Mouse (Mus musculus): ENCODE measurements around the gene Plscr2.

DNA sequence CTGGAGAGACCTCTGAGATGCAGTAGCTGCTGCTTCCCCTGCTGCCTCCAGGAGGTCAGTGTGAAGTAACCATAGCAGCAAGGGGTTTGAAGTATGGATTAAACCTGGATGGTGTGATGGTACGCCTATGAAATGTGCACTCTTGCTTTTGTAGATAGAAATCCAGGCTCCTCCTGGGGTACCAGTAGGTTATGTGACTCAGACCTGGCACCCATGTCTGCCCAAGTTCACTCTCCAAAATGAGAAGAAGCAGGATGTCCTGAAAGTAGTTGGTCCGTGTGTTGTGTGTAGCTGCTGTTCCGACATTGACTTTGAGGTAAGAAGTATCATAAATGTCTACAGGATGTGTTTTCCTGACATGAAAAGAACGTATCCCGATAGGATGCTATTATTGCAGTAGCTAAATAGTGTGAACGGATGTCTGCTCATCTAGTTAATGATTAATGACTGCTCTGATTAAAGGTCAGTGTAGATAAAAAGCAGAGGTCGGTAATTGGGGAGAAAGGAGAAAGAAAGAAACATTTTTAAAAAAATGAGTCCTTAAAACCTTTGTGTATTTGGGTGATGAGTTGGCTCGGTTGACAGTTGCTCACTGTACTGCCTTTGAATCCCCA lies 8.7 kb upstream of the Plscr2 start:
- TF ChIP-seq CTCF (IDR thresholded peaks at IDR 0.05; ENCODE audit: low read depth, low read length) (no peak), GATA1 (IDR thresholded peaks at IDR 0.05; ENCODE audit: borderline replicate concordance, low read length) (no peak), GATA2 (IDR thresholded peaks at IDR 0.05; ENCODE audit: borderline replicate concordance, low read depth, low read length) (no peak)
